Mouse (Mus musculus): ENCODE data around the gene Etv6.

DNA sequence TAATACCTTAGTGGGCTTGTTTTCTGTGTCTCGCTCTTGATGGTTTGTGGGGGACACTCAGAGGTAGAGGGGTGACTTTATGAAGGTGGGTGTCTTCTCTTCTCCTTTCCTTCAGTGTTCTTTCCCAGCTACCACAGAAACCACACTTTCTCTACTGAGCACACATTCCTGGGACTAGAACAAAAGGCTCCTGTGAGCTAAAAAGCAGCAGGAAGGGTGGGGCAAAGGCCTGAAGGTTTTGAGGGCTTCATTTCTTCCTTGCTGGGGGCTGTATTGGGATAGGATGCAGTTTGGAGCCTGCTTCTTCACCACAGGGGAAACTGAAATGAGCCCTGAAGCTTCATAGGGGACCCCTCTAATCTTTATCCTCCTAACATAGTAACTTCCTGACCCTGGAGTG, 164.4 kb downstream of the Etv6 start:
- TF ChIP-seq CTCF (IDR thresholded peaks at IDR 0.05; ENCODE audit: low read depth) (no peak), EP300 (optimal IDR thresholded peaks at IDR 0.05) (no peak)
